Comparison of ENCODE assay signal across 8 mouse cellular contexts in the genomic region with DNA sequence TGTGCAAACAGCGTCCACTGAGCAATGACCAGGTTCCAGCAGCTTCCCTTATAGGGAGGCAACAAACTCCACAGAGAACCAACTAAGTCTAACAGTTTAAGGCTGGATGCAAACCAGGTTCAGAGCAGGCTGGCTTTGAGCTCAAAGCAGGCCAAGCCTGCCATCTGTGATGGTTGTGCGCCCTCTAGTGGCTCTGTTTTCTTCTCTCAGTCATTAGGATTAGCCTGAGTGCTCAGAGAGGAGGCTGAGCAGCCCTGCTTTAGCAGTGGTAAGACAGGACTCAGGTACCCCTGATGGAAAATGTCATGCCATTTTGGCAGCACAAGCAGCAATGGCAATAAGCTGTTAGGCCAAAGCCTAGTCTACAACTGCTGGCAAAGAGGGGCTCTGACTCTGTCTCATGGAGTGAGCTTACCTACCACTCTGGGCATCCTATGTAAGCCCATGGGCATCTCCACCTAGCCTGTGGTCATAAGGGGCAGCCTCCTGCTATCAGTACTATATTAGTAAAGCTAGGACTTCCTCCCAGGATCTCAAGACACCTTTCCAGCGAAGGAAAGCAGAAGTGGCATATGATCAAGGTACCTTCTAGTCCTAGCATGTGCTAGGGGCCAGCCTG. TPM values are rescaled to one million over a fixed set of nuclear protein-coding genes. Genes with fewer than 3 reads are reported as not detected.
DNase-seq lines count a peak whose midpoint lies in the region; ATAC-seq and TF ChIP-seq lines count a peak whose summit lies in the region.

No protein-coding gene starts in this region.

- ATAC-seq in activated CD4-positive, CD25-positive, alpha-beta regulatory T cell, adult 4 months, result peak; percentile 90
- peak; percentile 96 for ATAC-seq in megakaryocyte, adult 5-6 weeks (ENCODE audit: poor library complexity, severe bottlenecking)

- TF ChIP-seq CTCF in left cerebral cortex, adult 2 months (IDR thresholded peaks at IDR 0.05), result peak; percentile 96

- DNase-seq in cerebellum, postnatal 4 days (ENCODE audit: low spot score in 2 of 2), result peak; percentile 72 to 91
- peak; percentile 68 to 73 for DNase-seq in gastrocnemius, adult 8-10 months (ENCODE audit: low spot score in 2 of 2)
- DNase-seq in induced T-regulatory cell, adult 2 months (ENCODE audit: low read depth), result peak; percentile 90
- peak; percentile 81 to 88 for DNase-seq in left cerebral cortex, adult 2 months (ENCODE audit: extremely low spot score in 1 of 2, low spot score in 2 of 2)
- peak; percentile 89 to 94 for DNase-seq in right cerebral cortex, adult 2 months (ENCODE audit: low spot score in 2 of 2)
- peak; percentile 92 for DNase-seq in urinary bladder, postnatal 14 days (ENCODE audit: low spot score)

- H3K27ac ChIP-seq in left cerebral cortex, adult 2 months, result no peak overlapping the region

- intact Hi-C loops in left cerebral cortex, adult 2 months (cut with DNase I), result loop anchor here (1.0 to 5.0 kb wide), 3 partner anchors 37 to 180 kb away; no protein-coding TSS in a partner anchor

- no peak overlapping the region for H3K4me3 ChIP-seq in left cerebral cortex, adult 2 months

RNA-seq across cellular contexts. Expression of gene Coro7, which starts 12.3 kb away (rescaled TPM):
- polyA plus RNA-seq in activated CD4-positive, CD25-positive, alpha-beta regulatory T cell, adult 4 months (2017; shearing (Covaris generic)), result 100 to 1,000 TPM in 1 of 2 experiments, 10 to 100 TPM in 1; 98.7 to 102 TPM
- 10 to 100 TPM; 11.7 to 15.1 (median 14.0) TPM for total RNA-seq in gastrocnemius, adult 8-10 months (2022)
- total RNA-seq in left cerebral cortex, adult 2 months (2021), result 10 to 100 TPM; 76.7 to 92.0 TPM
- 68.6 and 74.5 TPM in 2 replicates for total RNA-seq in megakaryocyte, adult 5-6 weeks (2015)
- total RNA-seq in megakaryocyte, adult 5-6 weeks (2017), result 40.2 and 49.1 TPM in 2 replicates

RNA-seq across cellular contexts. Expression of gene Dnaja3, which starts 27.5 kb away (rescaled TPM):
- polyA plus RNA-seq in activated CD4-positive, CD25-positive, alpha-beta regulatory T cell, adult 4 months (2017; shearing (Covaris generic)), result 10 to 100 TPM; 17.3 to 22.8 TPM
- 100 to 1,000 TPM in 1 of 4 experiments, 10 to 100 TPM in 3; 99.4 to 103 (median 99.8) TPM for total RNA-seq in gastrocnemius, adult 8-10 months (2022)
- total RNA-seq in left cerebral cortex, adult 2 months (2021), result 10 to 100 TPM; 56.9 to 62.2 TPM
- total RNA-seq in megakaryocyte, adult 5-6 weeks (2015), result 10.1 and 11.9 TPM in 2 replicates
- 26.1 and 27.8 TPM in 2 replicates for total RNA-seq in megakaryocyte, adult 5-6 weeks (2017)

RNA-seq across cellular contexts. Expression of gene Vasn, which starts 27.6 kb away (rescaled TPM):
- polyA plus RNA-seq in activated CD4-positive, CD25-positive, alpha-beta regulatory T cell, adult 4 months (2017; shearing (Covaris generic)), result 1 to 10 TPM in 1 of 2 experiments, under 1 TPM in 1; 0.79 to 1.1 TPM
- total RNA-seq in gastrocnemius, adult 8-10 months (2022), result 1 to 10 TPM; 2.5 to 4.3 (median 3.9) TPM
- total RNA-seq in left cerebral cortex, adult 2 months (2021), result 10 to 100 TPM; 11.5 to 13.1 TPM
- total RNA-seq in megakaryocyte, adult 5-6 weeks (2015), result not detected in 2 replicates
- total RNA-seq in megakaryocyte, adult 5-6 weeks (2017), result 0.12 TPM in 1 of 2 replicates, not detected in the other

RNA-seq across cellular contexts. Expression of gene Pam16, which starts 42.5 kb away (rescaled TPM):
- polyA plus RNA-seq in activated CD4-positive, CD25-positive, alpha-beta regulatory T cell, adult 4 months (2017; shearing (Covaris generic)), result 10 to 100 TPM; 30.5 to 37.9 TPM
- 100 to 1,000 TPM in 3 of 4 experiments, 10 to 100 TPM in 1; 93.3 to 129 (median 113) TPM for total RNA-seq in gastrocnemius, adult 8-10 months (2022)
- total RNA-seq in left cerebral cortex, adult 2 months (2021), result 10 to 100 TPM; 78.1 to 94.1 TPM
- total RNA-seq in megakaryocyte, adult 5-6 weeks (2015), result 30.8 and 42.8 TPM in 2 replicates
- 18.1 and 24.3 TPM in 2 replicates for total RNA-seq in megakaryocyte, adult 5-6 weeks (2017)

RNA-seq across cellular contexts. Expression of gene Nmral1, which starts 51.9 kb away (rescaled TPM):
- polyA plus RNA-seq in activated CD4-positive, CD25-positive, alpha-beta regulatory T cell, adult 4 months (2017; shearing (Covaris generic)), result 10 to 100 TPM; 17.9 to 18.3 TPM
- 1 to 10 TPM; 1.9 to 3.3 (median 2.8) TPM for total RNA-seq in gastrocnemius, adult 8-10 months (2022)
- 10 to 100 TPM in 1 of 2 experiments, 1 to 10 TPM in 1; 9.7 to 10.8 TPM for total RNA-seq in left cerebral cortex, adult 2 months (2021)
- 45.6 and 46.1 TPM in 2 replicates for total RNA-seq in megakaryocyte, adult 5-6 weeks (2015)
- total RNA-seq in megakaryocyte, adult 5-6 weeks (2017), result 43.5 and 47.8 TPM in 2 replicates
